Mouse (Mus musculus): ENCODE data around the gene Thbs1.

Thbs1 gene

GRCm38 (mm10) chr2:118149855-118150563, 38.3 kb downstream of the Thbs1 start:
- DNase-seq = peak; percentile 64

GRCm38 (mm10) chr2:118158095-118158494, 46.4 kb downstream of the Thbs1 start:
- no peak for DNase-seq

GRCm38 (mm10) chr2:118159126-118159525, 47.5 kb downstream of the Thbs1 start:
- no peak for DNase-seq

- no peak for DNase-seq
These were observed 48.9 kb downstream of the Thbs1 start for GRCm38 (mm10) chr2:118160547-118160946.

GRCm38 (mm10) chr2:118160991-118161390, 49.3 kb downstream of the Thbs1 start:
- DNase-seq = no peak

- DNase-seq = no peak
These were observed 50.8 kb downstream of the Thbs1 start for GRCm38 (mm10) chr2:118162486-118162885.

GRCm38 (mm10) chr2:118164137-118164536, 52.5 kb downstream of the Thbs1 start:
- DNase-seq = no peak

GRCm38 (mm10) chr2:118165691-118166090, 54.0 kb downstream of the Thbs1 start:
- no peak for DNase-seq

- no peak for DNase-seq
These were observed 56.1 kb downstream of the Thbs1 start for GRCm38 (mm10) chr2:118167731-118168130.

GRCm38 (mm10) chr2:118168225-118168624, 56.5 kb downstream of the Thbs1 start:
- no peak for DNase-seq

- DNase-seq = no peak
These were observed 63.1 kb downstream of the Thbs1 start for GRCm38 (mm10) chr2:118174558-118175383.

All from cerebellum, adult 11 months (tissue).